Mouse (Mus musculus) CH12.LX (cell line): ENCODE data around the gene Nthl1.

Experiments used
- CTCF ChIP-seq, 2 experiments: IDR thresholded peaks in 1 of 2; conservative IDR thresholded peaks in 1 of 2; 2 replicates each; pipeline ENCODE4 v1.5.1; 2011 to 2012; ENCODE audit warnings: low read depth in 2 of 2, low read length in 2 of 2, improper control_type of control experiment in 1 of 2, inconsistent platforms in 1 of 2, mild to moderate bottlenecking in 1 of 2, moderate library complexity in 1 of 2
- E2F4 ChIP-seq: IDR thresholded peaks from 2 replicates; pipeline ENCODE4 v1.6.1; 2011; ENCODE audit warnings: low read depth, low read length, improper control_type of control experiment; ENCODE audit not compliant: insufficient replicate concordance
- ELF1 ChIP-seq: IDR thresholded peaks from 2 replicates; pipeline ENCODE4 v1.6.1; 2014; ENCODE audit warnings: low read depth, mild to moderate bottlenecking, inconsistent platforms, low read length, improper control_type of control experiment
- EP300 ChIP-seq: IDR thresholded peaks from 2 replicates; pipeline ENCODE4 v1.6.1; 2011; ENCODE audit warnings: low read length, improper control_type of control experiment
- JUN ChIP-seq: IDR thresholded peaks from 2 replicates; pipeline ENCODE4 v1.6.1; 2011; ENCODE audit warnings: low read depth, mild to moderate bottlenecking, low read length, improper control_type of control experiment, moderate library complexity; ENCODE audit not compliant: insufficient read depth
- NRF1 ChIP-seq: IDR thresholded peaks from 2 replicates; pipeline ENCODE4 v1.6.1; 2014; ENCODE audit warnings: low read depth, mild to moderate bottlenecking, inconsistent platforms, low read length, improper control_type of control experiment, moderate library complexity
- POLR2AphosphoS2 ChIP-seq: IDR thresholded peaks from 2 replicates; pipeline ENCODE4 v1.6.1; 2011; ENCODE audit warnings: low read depth, low read length, improper control_type of control experiment

GRCm38 (mm10) chr17:24642791-24643343 lies 10.4 kb downstream of the Nthl1 start:
- no peak for TF ChIP-seq E2F4
- no peak for TF ChIP-seq CTCF (conservative IDR thresholded peaks at IDR 0.05 in 1 of 2, IDR thresholded peaks at IDR 0.05 in 1 of 2; ENCODE audit: low read depth in 2 of 2, low read length in 2 of 2)
- TF ChIP-seq EP300: no peak
- no peak for TF ChIP-seq NRF1
- TF ChIP-seq ELF1: no peak
- no peak for TF ChIP-seq POLR2AphosphoS2
- TF ChIP-seq JUN: no peak
